Mouse (Mus musculus) embryonic facial prominence, embryonic 13.5 days (tissue): ENCODE data around the gene Ddi2. TPM values are rescaled to one million over a fixed set of nuclear protein-coding genes. Genes with fewer than 3 reads are reported as not detected.

Experiments
- ATAC-seq: fragments of 200-750 bp; cut with Nextera tagmentation; 2 replicates; pipeline ENCODE4 v1.8.0; 2017; ENCODE audit warnings: low read depth; ENCODE audit not compliant: insufficient number of reproducible peaks, insufficient read depth, low FRiP score, low TSS enrichment
- H3K27ac ChIP-seq: fragments of 300-500 bp; sonication (generic); 2 replicates; pipeline ENCODE4 v1.5.1; 2015; ENCODE audit warnings: moderate library complexity, mild to moderate bottlenecking, inconsistent platforms
- H3K27me3 ChIP-seq: fragments of 300-500 bp; sonication (generic); 2 replicates; pipeline ENCODE4 v1.6.1; 2015; ENCODE audit warnings: mild to moderate bottlenecking, inconsistent platforms
- H3K36me3 ChIP-seq: fragments of 300-500 bp; sonication (generic); 2 replicates; pipeline ENCODE4 v1.6.1; 2015; ENCODE audit warnings: mild to moderate bottlenecking, inconsistent platforms
- H3K4me1 ChIP-seq: fragments of 300-500 bp; sonication (generic); 2 replicates; pipeline ENCODE4 v1.6.1; 2015; ENCODE audit warnings: inconsistent platforms
- H3K4me2 ChIP-seq: fragments of 300-500 bp; sonication (generic); 2 replicates; pipeline ENCODE4 v1.6.1; 2015; ENCODE audit warnings: moderate library complexity, mild to moderate bottlenecking, inconsistent platforms
- H3K4me3 ChIP-seq: fragments of 300-500 bp; sonication (generic); 2 replicates; pipeline ENCODE4 v1.5.1; 2015; ENCODE audit warnings: mild to moderate bottlenecking, inconsistent platforms
- H3K9ac ChIP-seq: fragments of 300-500 bp; sonication (generic); 2 replicates; pipeline ENCODE4 v1.6.1; 2015; ENCODE audit warnings: mild to moderate bottlenecking, inconsistent platforms
- H3K9me3 ChIP-seq: fragments of 300-500 bp; sonication (generic); 2 replicates; pipeline ENCODE4 v1.6.1; 2016; ENCODE audit warnings: inconsistent platforms
- WGBS: fragments of 180-500 bp; shearing (Covaris S2); methylation state at CpG from one replicate; pipeline ENCODE4 v1.1.7; 2015; ENCODE audit warnings: mixed read lengths; 5-methylcytosine and 5-hydroxymethylcytosine counted together
- polyA plus RNA-seq: library from polyadenylated mRNA; unstranded; fragments of >200 nt; fragmentation: Nextera tagmentation; extraction: Ambion mirVana; gene quantifications from 2 replicates; pipeline ENCODE4 v1.2.1, GENCODE M21; 2015

The Ddi2 gene
- polyA plus RNA-seq, 1 experiment from 2014 or later: 22.9 TPM

GRCm38 (mm10) chr4:141758874-141759542 is 35.8 kb upstream of the Ddi2 start:
- no peaks in the 10 kb centered on the region for H3K27me3 ChIP-seq
- H3K4me3 ChIP-seq: no peak overlapping the region
- 68% methylated on average over 6 of the region's 6 CpGs for WGBS
- H3K4me1 ChIP-seq: peaks cover 5% of the 10 kb centered on the region; the same call in 1 of the 2 replicates
- H3K4me2 ChIP-seq: no peak overlapping the region
- ATAC-seq: no peak
- H3K9ac ChIP-seq: no peak overlapping the region
- no peak overlapping the region for H3K27ac ChIP-seq
- H3K36me3 ChIP-seq: peaks cover 29% of the 10 kb centered on the region
- no peaks in the 10 kb centered on the region for H3K9me3 ChIP-seq

DNA sequence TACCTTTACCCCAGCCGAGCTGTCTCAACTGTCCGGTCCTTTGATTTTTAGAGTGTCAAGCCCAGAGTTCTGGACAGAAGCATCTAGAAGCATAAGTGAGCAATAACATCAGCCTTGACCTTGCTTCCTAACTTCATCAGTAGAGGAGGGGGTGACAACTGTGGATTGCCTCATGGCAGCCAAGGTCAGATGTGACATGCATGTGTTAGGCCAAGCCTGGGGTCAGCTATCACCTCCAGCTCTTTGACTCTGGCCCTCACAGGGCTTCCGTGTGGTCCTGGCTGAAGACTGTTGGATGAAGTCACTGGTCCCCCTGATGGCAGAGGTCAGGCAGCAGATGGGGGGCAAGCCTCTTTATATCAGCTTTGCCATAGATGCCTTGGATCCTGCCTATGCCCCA is 33.9 kb upstream of the Ddi2 start:
- Histone ChIP-seq H3K4me2 (no peak overlapping the region), H3K9me3 (no peaks in the 10 kb centered on the region), H3K4me1 (peaks cover 6% of the 10 kb centered on the region), H3K4me3 (no peak overlapping the region), H3K27me3 (no peaks in the 10 kb centered on the region), H3K9ac (no peak overlapping the region), H3K36me3 (peaks cover 10% of the 10 kb centered on the region), H3K27ac (no peak overlapping the region)
- no peak for ATAC-seq
- WGBS: 85% methylated on average over 3 of the region's 3 CpGs

DNA sequence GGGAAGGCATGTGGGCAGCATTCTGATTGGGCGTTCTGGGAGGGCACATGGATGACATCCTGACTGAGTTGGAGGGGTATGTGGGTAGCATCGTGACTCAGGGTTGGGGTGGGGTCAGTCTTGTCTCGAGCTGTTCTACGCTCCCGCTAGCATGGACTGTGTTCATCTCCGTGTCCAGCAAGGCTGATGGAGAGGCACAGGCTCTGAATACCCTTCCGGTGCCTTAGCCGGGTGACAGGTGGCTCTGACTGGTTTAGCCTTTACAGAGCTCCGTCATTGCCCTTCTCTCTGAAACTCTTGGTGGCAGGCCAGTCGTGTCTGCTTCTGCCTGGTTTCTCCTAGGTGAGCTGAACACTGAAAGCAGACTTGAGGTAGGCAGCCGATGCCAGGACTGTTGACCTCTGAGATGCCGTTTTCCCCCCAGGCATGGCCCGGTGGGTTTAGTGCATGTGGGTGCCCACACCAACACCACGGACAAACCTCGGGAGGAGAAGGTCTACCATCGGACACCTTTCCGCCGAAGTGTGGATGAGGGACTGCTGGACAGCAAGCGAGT is 32.2 kb upstream of the Ddi2 start:
- 91% methylated on average over 19 of the region's 19 CpGs for WGBS
- Histone ChIP-seq H3K36me3 (no peaks in the 10 kb centered on the region), H3K4me2 (no peak overlapping the region), H3K27me3 (no peaks in the 10 kb centered on the region), H3K27ac (no peak overlapping the region), H3K4me3 (no peak overlapping the region), H3K4me1 (peaks cover 10% of the 10 kb centered on the region), H3K9me3 (no peaks in the 10 kb centered on the region), H3K9ac (no peak overlapping the region)
- ATAC-seq: no peak

- no peaks in the 10 kb centered on the region for H3K36me3 ChIP-seq
- 7% methylated on average over 4 of the region's 4 CpGs for WGBS
- no peak for ATAC-seq
- H3K9me3 ChIP-seq: no peaks in the 10 kb centered on the region
- H3K27ac ChIP-seq: peak overlapping the region; percentile 69
- no peaks in the 10 kb centered on the region for H3K27me3 ChIP-seq
- H3K4me1 ChIP-seq: peaks cover 5% of the 10 kb centered on the region
- peak overlapping the region; percentile 32; the same call in 1 of the 2 replicates for H3K9ac ChIP-seq
- no peak overlapping the region for H3K4me2 ChIP-seq
- no peak overlapping the region for H3K4me3 ChIP-seq
Observed at GRCm38 (mm10) chr4:141752076-141752421, 28.8 kb upstream of the Ddi2 start.

DNA sequence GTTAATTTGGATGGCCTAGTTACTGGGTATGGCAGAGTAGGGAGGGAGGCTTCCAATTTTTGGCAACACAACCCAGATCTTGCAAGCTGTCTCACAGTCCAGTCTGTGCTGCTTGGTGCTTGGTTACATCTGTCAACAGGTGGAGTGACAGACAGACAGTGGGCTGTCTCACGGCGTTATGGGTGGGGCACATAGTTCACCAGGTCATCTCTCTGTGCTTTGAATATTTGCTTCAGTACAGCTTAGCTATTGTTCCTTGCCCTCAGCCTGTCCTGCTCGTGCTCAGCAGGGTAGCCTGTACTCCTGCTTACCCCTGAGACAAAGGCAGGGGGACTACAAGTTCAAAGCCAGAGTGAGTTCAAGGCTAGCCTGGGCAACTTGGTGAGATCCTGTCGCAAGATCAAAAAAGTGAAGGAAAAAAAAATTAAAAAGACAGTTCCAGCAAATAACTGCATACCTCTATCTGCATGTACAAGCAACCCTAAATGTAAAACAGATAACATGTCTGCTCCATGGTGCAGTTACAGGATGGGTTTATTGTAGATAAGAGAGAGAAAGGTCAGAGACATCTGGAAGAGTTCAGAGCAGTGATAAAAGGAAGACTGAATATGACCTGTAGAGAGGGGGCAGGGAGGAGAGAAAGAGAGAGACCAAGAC is 28.3 kb upstream of the Ddi2 start:
- ATAC-seq: no peak
- Histone ChIP-seq H3K4me1 (peaks cover 5% of the 10 kb centered on the region), H3K9ac (peak overlapping the region; percentile 32; the same call in 1 of the 2 replicates), H3K4me2 (no peak overlapping the region), H3K27ac (peak overlapping the region; percentile 69), H3K27me3 (peaks cover 4% of the 10 kb centered on the region; the same call in 1 of the 2 replicates), H3K36me3 (no peaks in the 10 kb centered on the region), H3K9me3 (no peaks in the 10 kb centered on the region), H3K4me3 (no peak overlapping the region)
- 39% methylated on average over 4 of the region's 4 CpGs for WGBS

DNA sequence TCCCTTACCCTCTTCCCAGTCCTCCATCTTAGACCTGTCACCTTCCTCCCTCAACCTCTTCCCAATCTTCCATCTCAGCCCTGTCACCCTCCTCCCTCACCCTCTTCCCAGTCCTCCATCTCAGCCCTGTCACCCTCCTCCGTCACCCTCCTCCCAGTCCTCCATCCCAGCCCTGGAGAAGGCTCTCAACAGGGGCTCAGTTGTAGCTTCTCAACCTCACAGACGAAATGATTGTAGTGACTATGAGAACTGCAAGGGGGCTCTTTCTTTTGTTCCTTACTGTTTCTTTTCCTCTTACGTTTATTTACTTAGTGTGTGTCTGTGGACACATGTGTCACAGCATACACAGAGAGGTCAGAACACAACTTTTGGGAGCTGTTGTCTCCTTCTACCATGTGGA is 27.6 kb upstream of the Ddi2 start:
- Histone ChIP-seq H3K9me3 (no peaks in the 10 kb centered on the region), H3K36me3 (no peaks in the 10 kb centered on the region), H3K27ac (no peak overlapping the region), H3K4me3 (no peak overlapping the region), H3K9ac (no peak overlapping the region), H3K27me3 (peaks cover 6% of the 10 kb centered on the region; the same call in 1 of the 2 replicates), H3K4me2 (no peak overlapping the region), H3K4me1 (peaks cover 5% of the 10 kb centered on the region)
- no peak for ATAC-seq
- WGBS: 78% methylated on average over 3 of the region's 3 CpGs

- Histone ChIP-seq H3K9me3 (no peaks in the 10 kb centered on the region), H3K27ac (no peak overlapping the region), H3K4me2 (no peak overlapping the region), H3K4me1 (peaks cover 5% of the 10 kb centered on the region), H3K36me3 (no peaks in the 10 kb centered on the region), H3K27me3 (peaks cover 6% of the 10 kb centered on the region; the same call in 1 of the 2 replicates), H3K9ac (no peak overlapping the region), H3K4me3 (no peak overlapping the region)
- no peak for ATAC-seq
- WGBS: 45% methylated on average over 11 of the region's 11 CpGs
Observed at GRCm38 (mm10) chr4:141749557-141749956, 26.3 kb upstream of the Ddi2 start.

DNA sequence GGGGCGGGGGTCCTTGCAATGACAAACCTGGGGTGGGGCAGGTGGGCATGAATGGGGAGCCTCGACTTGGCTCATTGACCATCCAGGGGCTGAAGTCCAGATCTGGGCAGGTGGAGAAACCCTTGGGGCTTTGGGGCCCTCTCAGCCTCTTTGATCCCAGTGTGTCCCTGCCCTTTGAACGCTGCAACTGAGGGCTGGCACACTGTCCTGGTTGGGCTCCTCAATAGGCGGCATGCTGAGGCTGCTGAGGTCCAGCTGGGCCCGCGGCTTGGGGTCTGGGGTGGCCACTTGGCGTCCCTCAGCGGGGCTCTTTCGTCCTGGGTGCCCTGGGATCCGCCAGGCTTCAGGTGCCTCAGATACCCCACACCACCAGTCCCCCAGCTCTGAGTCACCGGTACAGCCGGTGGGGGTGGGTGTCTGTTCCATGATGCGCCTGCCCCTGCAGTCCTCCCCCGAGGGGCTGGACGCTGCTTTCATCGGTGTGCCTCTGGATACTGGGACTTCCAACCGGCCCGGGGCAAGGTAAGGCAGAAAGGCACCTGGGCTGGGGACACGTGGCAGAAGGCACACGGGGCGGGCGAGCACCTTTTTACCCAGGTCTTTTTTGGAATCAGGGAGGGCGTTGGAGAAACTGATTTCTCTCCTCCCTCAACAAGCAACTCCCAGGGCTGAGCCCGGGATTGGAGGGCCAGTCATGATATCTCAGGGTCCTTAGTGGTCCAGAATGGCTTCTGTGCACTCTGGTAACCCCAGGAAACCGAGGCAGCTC is 23.5 kb upstream of the Ddi2 start, which contains the start of gene Agmat:
Gene Agmat, plus strand, starts transcription at position 95 of the 769 bp plus-strand sequence.
- no peak within 1 kb of the TSS for H3K9ac ChIP-seq
- H3K4me2 ChIP-seq: no peak within 1 kb of the TSS
- peaks cover under 1% of the 10 kb centered on the region for H3K4me1 ChIP-seq
- 23% methylated on average over 25 of the region's 25 CpGs for whole genome bisulfite sequencing
- no peak for ATAC-seq
- H3K4me3 ChIP-seq: no peak within 1 kb of the TSS
- no peak within 1 kb of the TSS for H3K27ac ChIP-seq
- no peaks in the 10 kb centered on the region for H3K36me3 ChIP-seq
- H3K27me3 ChIP-seq: peaks cover 6% of the 10 kb centered on the region; the same call in 1 of the 2 replicates
- H3K9me3 ChIP-seq: no peaks in the 10 kb centered on the region

- Histone ChIP-seq H3K9me3 (no peaks in the 10 kb centered on the region), H3K4me3 (no peak overlapping the region), H3K4me1 (no peaks in the 10 kb centered on the region), H3K36me3 (no peaks in the 10 kb centered on the region), H3K27ac (0 out of 2 replicates have a peak overlapping the region, but pooled peaks have one; percentile 11), H3K4me2 (no peak overlapping the region), H3K9ac (no peak overlapping the region), H3K27me3 (peaks cover 6% of the 10 kb centered on the region; the same call in 1 of the 2 replicates)
- ATAC-seq: no peak
- WGBS: 85% methylated on average over 4 of the region's 4 CpGs
Observed at GRCm38 (mm10) chr4:141742381-141742780, 19.2 kb upstream of the Ddi2 start.

GRCm38 (mm10) chr4:141741856-141742255 is 18.6 kb upstream of the Ddi2 start:
- Histone ChIP-seq H3K27me3 (peaks cover 5% of the 10 kb centered on the region; the same call in 1 of the 2 replicates), H3K36me3 (no peaks in the 10 kb centered on the region), H3K4me2 (no peak overlapping the region), H3K9me3 (no peaks in the 10 kb centered on the region), H3K4me3 (no peak overlapping the region), H3K9ac (no peak overlapping the region), H3K4me1 (no peaks in the 10 kb centered on the region), H3K27ac (peak overlapping the region; percentile 24; the same call in 1 of the 2 replicates)
- 69% methylated on average over 9 of the region's 9 CpGs for WGBS
- 0 out of 2 replicates have a peak, but pooled peaks have one; percentile 37 for ATAC-seq

GRCm38 (mm10) chr4:141738015-141738414 is 14.8 kb upstream of the Ddi2 start:
- no peaks in the 10 kb centered on the region for H3K36me3 ChIP-seq
- H3K4me1 ChIP-seq: peaks cover 11% of the 10 kb centered on the region
- no peaks in the 10 kb centered on the region for H3K27me3 ChIP-seq
- no peak overlapping the region for H3K4me2 ChIP-seq
- no peak overlapping the region for H3K27ac ChIP-seq
- ATAC-seq: no peak
- H3K4me3 ChIP-seq: no peak overlapping the region
- H3K9ac ChIP-seq: no peak overlapping the region
- WGBS: 77% methylated on average over 8 of the region's 8 CpGs
- H3K9me3 ChIP-seq: no peaks in the 10 kb centered on the region
